Mouse (Mus musculus) kidney, postnatal 25 days (tissue): Measurements from ENCODE around the gene Rab3a.

Experiments
- DNase-seq, 2 experiments: peaks; one replicate each; pipeline ENCODE4 v3.0.0; 2021; ENCODE audit warnings: mixed read lengths in 2 of 2

Rab3a gene

DNA sequence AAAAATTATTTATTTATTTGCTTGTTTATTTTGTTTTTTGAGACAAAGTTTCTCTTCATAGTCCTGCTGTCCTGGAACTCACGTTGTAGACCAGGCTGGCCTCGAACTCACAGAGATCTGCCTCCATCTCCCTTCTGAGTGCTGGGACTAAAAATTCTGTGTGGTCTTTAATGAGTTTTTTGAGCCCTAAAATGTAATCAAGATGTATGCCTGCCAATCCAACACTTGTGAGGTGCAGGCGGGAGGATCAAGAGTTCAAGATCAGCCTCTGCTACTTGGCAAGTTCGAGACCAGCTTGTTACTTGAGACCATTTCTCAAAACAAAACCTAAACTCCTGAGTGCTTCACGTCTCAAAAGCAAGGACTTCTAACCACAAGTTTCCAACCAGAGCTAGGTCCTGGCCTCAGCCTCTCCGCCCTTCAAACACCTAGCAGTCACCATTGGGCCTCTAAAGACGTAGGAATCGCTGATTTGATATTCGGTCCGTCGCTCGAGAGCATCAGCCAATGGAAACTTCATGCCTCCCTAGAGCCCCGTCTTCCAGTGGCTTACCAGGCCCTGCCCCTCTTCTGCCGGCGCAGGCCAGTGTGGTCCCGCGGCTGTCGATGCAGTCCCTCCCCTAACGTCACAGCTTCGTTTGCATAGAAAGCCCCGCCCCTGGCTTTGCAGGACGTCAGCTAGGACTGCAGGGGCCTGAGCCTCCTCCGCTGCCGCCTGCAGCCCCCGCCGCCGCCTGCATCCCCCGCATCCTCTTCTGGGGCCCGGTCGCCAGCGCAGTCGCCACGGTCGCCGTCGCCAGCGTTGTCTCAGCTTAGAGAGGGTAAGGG lies at the start of gene Rab3a:
Rab3a (plus strand) TSS at position 637 of the 828 bp plus-strand sequence.
- DNase-seq: peak; percentile 97 to 100

DNA sequence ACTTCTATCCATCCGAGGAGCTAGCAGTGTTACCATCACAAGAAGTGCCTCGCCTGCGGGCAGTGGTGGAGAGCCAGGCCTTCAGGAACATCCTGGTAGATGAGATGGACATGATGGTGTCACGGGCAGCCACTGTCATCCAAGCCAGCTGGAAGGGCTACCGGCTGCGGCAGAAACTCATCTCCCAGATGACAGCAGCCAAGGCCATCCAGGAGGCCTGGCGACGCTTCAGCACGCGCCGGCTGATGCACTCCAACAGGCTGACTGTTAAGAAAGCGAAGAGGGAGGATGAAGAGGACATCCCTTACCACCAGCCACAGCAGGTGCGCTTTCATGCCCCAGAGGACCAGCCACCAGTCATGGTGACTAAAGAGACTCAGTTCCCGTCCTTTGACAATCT lies 46.2 kb upstream of the Rab3a start:
- DNase-seq: no peak

DNA sequence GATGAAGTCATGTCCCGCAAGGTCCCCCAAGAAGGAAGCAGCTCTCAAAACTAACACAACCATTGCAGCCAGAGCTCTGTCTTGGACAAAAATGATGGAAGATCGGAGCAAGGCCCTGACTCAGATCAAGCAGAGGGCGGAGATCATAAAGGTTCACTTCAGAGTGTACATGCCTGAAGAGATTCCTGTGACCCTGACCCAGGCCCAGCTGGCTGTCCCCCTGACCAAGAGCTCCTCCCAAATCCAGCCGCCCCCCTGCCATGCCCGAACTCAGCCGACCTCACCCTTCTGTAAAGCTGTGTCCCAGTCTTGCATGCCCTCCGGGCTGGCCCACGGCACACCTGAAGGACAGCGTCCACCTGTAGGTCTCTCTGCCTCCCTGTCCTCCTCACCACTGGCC lies 44.7 kb upstream of the Rab3a start:
- no peak for DNase-seq

DNA sequence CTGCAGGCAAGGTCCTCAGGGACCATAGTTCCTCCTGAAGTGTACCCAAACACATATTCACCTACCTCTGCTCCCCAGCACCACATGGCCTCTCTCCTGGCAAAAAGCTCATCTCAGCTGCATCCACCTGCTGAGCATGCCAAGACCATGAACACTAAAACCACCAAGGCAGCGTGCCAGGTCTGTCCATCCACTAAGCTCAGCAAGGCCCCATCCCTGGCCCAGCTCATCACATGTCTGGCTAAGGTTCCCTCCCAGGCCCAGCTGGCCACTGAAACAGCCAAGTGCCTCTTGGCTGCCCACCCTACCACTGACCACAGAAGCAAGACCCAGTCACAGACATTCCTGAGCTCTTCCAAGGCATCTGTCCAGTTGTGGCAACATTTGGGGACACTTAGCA lies 44.2 kb upstream of the Rab3a start:
- peak; percentile 57 to 71 for DNase-seq

DNA sequence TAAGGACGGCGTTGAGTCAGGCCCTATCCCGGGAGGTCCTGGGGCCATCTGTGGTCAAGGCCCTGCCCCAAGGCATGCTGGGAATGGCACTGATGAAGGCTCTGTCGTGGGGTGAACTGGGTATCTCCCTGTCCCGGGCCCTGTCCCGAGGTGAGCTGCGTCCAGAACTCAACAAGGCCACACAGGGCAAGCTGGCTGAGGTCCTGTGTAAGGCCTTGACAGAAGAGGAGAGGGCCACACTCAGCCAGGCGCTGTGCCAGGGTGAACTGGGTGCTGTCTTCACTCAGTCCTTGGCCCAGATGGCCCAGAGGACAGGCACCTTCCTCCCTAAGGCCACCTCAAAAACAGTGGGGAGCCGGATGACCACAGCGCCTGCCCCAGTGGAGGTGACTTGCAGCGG lies 43.4 kb upstream of the Rab3a start:
- DNase-seq: no peak

DNA sequence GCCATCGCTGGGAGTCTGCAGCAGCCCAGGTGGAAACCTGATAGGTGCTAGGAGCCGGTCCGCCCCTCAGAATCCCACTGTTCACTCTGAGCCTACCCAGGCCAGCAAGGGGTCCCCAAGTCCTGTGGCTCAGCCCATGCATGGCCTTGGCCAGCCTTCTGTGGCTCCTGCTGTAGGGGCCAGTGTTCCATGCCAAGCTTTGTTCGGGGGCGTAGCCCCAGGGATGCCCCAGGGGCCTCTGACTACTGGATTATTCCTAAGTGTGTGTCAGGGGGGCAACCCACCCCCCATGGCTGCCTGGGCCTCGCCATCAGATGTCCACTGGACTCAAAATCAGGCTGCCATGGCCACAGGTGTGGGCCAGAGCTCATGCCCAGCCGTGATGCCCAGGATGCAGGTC lies 40.5 kb upstream of the Rab3a start:
- DNase-seq: peak in 1 of 2 experiments; percentile 44

DNA sequence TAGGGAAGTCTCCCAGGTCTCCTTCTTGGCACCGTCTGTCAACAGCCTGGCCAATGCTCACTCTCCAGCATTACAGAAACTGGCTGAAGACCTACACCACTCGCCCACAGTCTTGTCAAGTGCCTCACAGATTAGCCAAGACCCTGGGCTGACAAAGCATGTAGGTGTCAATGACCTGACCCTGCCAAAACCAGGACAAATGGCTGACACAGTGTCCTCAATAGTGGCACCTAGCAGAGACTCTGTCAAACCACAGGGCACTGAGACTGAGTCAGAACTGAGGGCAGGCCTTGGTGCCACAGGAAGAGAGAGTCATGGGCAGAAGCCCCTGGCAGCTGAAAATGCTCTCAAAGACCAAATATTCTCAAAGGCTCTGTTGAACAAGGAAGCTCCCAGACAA lies 39.4 kb upstream of the Rab3a start:
- no peak for DNase-seq

DNA sequence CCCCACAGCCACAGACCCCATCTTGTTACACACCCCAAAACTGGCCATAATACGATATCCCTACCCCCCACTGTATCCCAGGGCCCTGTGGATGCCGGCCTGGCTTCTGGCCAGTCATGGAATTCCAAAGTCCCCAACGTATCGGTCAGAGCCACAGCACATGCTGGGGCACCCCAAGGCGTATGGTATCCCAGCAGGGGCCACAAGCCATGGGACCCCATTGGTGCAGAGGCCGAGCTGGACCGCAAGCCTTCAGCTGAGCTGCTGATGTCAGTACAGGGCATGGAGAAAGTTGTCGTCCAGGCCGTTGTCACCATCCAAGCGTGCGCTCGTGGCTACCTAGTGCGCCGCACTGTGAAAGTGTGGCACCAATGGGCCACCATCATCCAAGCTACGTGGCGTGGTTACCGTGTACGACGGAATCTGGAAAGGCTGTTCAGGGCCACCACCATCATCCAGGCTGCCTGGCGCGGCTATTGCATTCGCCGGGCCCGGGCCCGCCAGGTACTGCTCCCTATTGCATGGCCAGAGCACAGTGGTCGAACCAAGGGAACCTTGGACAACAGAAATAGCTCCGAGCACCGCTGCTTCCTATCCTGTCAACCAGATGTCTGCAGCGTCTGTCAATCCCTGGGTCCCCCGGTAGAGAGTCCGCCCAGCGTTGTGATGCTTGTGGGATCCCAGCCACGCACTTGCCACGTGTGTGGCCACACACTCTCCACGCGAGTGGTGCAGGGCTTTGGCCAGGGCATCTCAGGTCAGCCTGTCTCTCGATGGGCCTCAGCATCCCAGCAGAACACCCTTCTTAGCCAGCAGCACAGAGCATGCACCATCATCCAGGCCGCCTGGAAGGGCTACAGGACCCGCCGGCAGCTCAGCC lies 37.7 kb upstream of the Rab3a start:
- DNase-seq: peak in 1 of 2 experiments; percentile 38

DNA sequence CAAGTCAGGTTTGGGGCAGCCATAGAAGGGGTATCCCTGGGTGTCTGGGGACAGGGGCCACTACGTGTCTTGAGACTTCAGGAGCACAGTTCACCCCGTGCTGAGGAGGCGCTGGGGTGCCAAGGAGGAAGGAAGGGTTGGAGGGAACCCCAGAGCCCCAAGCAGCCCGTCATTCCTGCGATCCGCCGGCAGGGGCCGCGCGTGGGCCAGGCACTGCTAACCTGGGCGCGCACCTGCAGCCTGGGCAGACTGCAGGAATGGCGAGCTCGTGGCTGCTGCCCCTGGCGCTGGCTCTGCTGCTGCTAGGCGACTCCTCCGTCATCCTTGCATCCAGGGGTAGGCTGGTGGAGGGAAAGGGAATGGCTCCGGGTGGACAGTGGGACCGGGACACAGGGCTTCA lies 36.2 kb upstream of the Rab3a start, which contains the start of gene Gm3336:
Gm3336 (plus strand) TSS at position 247 of the 400 bp plus-strand sequence.
- DNase-seq: peak; percentile 75 to 85

DNA sequence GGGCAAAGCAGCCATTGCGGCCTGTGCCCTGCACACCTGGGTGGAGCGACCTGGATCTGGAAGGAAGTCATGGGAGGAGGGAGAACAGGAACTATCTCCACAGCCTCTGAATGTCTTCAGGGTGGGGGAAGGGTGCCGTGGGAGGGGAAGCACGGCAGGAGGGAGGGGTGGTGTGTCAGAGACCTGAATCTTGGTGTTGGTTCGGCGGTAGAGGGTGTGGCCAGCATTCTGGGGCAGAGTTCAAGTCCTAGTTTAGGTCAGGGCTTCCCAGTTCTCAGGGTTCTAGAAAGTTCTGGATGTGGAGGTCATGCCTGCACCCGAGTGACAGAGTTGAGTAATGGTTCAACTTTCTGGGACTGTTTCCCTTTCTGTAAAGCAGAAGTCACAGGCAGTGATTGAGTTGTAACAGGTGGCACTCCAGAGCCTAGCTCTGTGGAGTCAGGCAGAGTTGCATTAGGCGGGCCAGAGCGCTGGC lies 34.6 kb upstream of the Rab3a start:
- peak in 1 of 2 experiments; percentile 67 for DNase-seq

DNA sequence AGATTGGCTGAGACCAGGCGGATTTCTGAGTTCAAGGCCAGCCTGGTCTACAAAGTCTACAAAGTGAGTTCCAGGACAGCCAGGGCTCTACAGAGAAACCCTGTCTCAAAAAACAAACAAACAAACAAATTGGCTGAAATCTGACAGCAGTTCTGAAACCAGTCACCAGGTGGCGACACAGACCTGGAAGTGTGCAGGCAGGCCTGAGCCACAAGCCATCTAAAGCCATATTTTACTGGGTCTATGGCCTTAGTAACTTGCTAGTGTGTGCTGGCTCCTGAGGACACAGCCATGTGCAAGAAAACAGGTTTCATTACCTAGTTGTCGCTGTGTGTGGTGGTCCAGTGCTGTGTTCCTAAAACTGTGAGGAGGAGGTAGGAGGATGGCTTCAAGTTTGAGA lies 33.7 kb upstream of the Rab3a start:
- peak; percentile 77 to 90 for DNase-seq

DNA sequence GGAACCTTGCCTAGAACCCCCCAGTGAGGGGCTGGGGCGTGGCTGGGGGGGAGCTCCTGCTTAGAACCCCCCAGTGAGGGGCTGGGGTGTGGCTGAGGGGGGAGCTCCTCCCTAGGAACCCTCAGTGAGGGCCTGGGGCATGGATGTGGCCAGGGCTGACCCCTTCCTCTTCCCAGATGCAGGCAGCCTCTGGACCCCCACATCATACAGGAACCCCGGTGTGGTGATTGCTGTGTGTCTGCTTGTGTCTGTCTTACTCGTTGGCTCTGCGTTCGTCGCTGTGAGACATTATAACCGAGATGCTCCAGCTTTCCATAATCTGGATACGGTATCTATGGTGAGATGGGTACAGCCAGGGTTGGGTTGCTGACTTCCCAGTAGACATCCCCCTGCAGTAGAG lies 32.9 kb upstream of the Rab3a start:
- peak in 1 of 2 experiments; percentile 35 for DNase-seq

DNA sequence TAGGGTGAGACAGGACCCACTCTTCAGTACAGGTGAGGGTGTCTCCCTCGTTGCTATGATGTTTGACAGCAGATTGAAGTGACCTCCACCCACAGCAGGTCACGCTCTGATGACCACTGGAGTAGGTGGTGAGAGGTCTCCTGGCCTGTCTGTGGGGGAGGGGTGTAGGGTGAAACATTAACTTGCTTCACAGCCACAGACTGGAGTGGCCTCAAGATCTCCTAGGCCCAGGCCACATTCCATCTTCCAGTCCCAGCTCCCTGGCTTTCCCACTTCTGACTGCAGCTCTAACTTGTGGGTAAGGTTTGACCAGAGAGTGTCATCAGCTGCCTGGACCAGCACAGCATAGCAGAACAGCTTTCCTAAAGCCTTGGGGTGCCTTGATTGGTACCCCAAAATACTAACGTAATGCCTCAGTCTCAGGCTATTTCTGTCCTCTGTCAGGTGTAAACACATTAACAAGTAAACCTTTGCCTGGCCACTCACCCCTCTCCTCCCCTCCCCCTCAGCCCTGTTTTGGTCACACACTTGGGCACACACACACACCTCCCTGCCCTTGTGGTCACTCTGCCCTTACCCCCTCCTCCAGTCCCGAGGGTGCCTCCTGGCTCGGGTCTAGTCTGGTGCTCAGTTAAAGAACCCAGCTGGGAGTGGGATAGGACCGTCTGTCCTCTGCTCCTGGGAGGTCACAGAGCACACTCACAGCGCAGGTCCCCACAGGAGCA lies 30.8 kb upstream of the Rab3a start, which contains the start of gene Pde4c:
Pde4c (plus strand) TSS at position 235 of the 725 bp plus-strand sequence.
- DNase-seq: peak; percentile 96 to 97

DNA sequence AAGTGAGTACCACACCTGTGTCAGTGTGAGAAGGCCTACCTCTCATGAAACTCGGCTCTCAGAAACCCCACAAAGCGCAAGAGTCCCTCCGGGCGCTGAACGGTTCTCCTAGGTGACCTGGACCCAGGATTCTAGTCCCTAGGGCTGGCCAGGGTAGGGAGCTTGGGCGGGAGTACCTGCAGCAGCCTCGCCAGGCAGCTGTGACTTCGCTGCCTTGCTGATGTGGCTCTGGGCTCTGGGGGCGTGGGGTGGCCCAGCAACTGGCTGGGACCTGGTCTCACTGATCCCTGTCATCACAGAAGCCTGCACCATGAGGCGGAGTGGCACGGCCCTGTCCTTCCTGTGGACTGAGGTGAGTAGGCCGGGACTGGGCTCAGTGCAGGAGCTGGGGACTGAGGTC lies 30.3 kb upstream of the Rab3a start:
- peak in 1 of 2 experiments; percentile 69 for DNase-seq

DNA sequence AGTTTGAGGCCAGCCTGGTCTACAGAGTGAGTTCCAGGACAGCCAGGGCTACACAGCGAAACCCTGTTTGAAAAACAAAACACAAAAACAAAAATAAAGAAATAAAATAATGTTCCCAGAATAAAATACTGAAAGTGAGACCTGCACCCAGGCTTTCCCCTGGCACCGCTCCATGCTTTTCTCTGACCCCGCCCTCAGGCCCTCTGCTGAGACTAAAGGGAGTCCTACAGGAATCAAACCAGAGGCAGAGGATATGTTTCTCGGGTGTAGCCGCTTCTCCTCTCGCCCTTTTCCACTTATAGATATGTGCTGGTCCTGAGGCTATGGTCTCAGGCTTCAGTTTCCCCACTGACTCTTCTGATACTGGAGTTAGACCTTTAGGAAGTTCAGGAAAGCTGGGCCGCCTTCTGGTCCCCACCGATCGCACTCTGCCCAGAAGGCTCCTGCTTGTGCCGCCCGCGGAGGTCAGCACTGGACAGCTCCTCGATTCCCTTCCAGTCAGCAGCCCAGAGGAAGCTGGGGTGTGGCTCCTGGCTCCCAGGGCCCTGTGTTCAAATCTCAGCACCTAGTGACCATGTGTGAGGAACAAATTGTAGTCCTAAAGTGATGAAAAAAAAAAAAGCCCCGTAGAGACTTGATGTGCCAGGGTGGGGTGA lies 28.6 kb upstream of the Rab3a start:
- peak; percentile 80 to 85 for DNase-seq

DNA sequence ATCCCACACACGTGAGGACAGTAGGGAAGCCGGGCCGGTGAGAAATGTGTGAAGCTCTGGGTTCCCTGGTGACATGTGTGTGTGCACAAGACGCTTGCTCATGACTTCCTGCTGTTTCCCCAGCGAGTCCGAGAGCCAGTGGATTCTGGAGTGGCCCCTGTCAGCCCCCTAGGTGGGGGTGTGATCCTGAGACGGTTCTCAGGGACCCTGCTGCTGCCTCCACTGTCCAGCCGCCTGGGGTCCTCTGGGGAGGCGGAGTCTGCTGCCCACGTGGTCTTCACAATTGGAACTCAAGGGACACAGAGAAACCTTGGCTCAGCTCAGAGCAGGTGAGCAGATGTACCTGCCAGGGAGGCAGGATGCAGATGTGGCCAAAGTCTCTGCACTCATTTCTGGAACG lies 27.8 kb upstream of the Rab3a start:
- peak in 1 of 2 experiments; percentile 42 for DNase-seq

DNA sequence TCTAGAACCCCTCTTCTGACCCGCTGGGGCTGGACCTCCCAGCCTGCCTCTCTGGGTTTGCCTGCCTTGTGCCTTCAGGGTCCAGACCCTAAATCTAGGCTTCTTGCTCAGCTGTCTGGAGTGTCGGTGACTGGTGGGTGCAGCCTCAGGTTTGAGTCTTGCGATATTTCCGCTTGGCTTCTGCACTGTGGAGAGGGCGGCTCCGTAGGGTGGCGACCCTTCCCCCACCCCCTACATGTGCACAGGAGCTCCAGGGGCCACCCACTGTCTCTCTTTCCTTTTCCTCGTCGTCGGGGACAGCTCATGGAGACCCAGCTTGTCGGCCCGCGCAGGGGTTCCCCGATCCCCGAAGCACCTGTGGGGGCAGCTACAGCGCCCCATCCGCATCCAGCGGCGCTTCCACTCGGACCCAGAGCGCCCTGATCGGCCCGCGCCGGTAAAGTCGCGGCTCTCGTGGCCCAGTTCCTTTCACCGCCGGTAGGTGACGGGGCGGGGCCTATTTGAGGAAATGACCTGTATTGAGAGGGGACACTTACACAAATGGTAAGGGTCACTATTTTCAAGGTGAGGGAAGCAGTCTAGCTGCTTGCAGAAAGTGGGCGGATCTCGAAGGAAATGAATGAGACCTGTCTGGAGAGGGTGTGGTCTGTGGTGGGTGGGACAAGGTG lies 24.5 kb upstream of the Rab3a start:
- DNase-seq: peak in 1 of 2 experiments; percentile 57

DNA sequence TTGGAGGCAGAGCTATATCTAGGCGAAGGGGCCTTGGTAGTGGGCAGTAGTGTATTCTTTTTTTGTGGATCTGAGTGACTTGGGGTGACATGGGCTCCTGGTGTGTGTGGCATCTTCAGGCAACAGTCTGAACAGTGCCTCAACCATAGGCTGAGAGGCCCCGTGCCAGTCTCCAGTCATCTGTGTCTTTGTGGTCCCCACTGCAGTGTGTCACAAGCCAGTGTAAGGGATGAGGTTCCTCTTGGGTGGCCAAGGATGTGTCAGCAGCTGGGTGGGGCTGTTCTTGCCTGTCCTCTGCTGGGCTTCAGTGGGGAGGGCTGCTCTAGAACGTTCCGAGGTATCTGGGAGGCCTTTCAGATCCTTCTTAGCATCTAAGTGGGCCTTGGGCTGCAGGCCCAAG lies 23.5 kb upstream of the Rab3a start:
- peak in 1 of 2 experiments; percentile 33 for DNase-seq

DNA sequence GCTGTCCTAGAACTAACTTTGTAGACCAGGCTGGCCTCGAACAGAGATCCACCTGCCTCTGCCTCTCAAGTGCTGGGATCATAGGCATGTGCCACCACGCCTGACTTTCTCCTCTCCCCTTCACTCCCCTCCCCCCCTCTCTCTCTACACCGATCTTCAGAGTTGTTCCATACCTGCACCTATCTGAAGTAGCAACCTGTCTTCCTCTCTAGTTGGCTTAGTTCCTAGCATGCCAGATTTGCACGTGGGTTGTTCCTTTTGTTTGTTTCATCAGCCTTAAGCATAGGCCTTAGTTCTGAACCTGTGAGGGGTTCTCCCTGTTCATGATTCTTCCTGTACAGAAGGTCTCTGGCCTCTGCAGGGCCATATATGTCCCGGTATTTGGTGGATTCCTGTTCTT lies 16.8 kb upstream of the Rab3a start:
- DNase-seq: peak in 1 of 2 experiments; percentile 22

DNA sequence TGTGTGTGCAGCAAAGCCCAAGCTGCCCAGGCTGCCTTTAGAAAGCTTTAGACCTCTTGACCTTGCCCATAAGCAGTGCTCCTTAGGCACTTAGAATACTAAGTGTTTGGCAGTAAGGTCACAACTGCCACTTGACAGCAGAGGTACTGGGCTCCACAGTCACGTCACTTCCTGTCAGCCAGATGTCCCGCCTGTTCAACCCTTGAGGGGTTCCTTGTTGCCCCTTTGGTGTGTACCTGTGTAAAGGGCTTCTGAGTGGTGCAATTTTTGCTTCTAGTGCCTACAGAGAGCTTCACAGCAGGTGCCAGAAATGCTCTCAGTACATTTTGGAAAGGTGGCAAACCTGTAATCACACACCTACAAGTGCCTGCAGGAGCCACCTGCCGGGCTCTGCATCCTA lies 16.3 kb upstream of the Rab3a start:
- DNase-seq: peak in 1 of 2 experiments; percentile 23

DNA sequence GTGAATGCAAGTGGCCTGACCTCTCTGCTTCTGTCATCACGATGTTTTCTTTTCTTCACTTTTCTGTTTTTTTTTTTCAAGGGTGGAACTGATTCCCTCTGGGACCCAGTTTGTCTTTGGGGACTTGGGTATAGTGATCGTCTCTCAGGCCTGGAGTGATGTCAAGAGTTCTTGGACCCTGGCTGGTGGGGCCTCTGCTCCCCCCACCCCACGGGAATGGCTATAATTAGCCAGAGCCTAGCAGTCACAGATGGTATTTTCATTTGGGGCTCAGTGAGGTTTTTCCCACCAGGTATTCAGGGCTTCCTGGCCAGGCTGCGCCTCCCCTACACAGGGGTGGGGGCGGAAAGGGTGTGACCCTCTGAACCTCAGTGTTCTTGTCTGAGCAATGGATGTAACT lies 12.8 kb upstream of the Rab3a start:
- DNase-seq: peak in 1 of 2 experiments; percentile 22
